Mouse (Mus musculus): ENCODE data around the gene H2-T24. TPM values are rescaled to one million over a fixed set of nuclear protein-coding genes. Genes with fewer than 3 reads are reported as not detected.
"Not testable (repeated sequence)": the region's sequence is repeated elsewhere in the genome, so short reads cannot be mapped to it uniquely, and the experiment has no call there.

The H2-T24 gene
- 1.4 and 1.5 TPM in 2 replicates for polyA plus RNA-seq (2015; fragmentation: Nextera tagmentation; extraction: Ambion mirVana)

- Histone ChIP-seq H3K27me3 (replicated peaks; ENCODE audit: control insufficient read depth, insufficient read depth, low read length) (no peaks in the 10 kb centered on the region), H3K9me3 (ENCODE audit: control insufficient read depth) (no peaks in the 10 kb centered on the region), H3K27ac (ENCODE audit: low read depth, low read length) (peak within 1 kb of the TSS; percentile 65), H3K4me2 (replicated peaks; ENCODE audit: low read depth) (peak within 1 kb of the TSS; percentile 60), H3K9ac (ENCODE audit: low read depth, low read length) (0 out of 2 replicates have a peak within 1 kb of the TSS, but pooled peaks have one; percentile 31), H3K4me3 (ENCODE audit: low read depth, low read length) (peak within 1 kb of the TSS; percentile 15; the same call in 1 of the 2 replicates), H3K36me3 (ENCODE audit: control insufficient read depth, insufficient read depth) (no peaks in the 10 kb centered on the region), H3K4me1 (replicated peaks; ENCODE audit: control insufficient read depth, insufficient read depth, low read length) (0 out of 2 replicates have a peak, but pooled peaks cover 3% of the 10 kb centered on the region)
- TF ChIP-seq CTCF (IDR thresholded peaks at IDR 0.05; ENCODE audit: low read depth), result peak; percentile 57
- 21% methylated on average over 15 of the region's 15 CpGs for WGBS
- ATAC-seq, result peak; percentile 78
Measured at GRCm38 (mm10) chr17:36020191-36021073, at the start of gene H2-T24. Gene H2-T24 (minus strand): TSS chr17:36020560.

DNA sequence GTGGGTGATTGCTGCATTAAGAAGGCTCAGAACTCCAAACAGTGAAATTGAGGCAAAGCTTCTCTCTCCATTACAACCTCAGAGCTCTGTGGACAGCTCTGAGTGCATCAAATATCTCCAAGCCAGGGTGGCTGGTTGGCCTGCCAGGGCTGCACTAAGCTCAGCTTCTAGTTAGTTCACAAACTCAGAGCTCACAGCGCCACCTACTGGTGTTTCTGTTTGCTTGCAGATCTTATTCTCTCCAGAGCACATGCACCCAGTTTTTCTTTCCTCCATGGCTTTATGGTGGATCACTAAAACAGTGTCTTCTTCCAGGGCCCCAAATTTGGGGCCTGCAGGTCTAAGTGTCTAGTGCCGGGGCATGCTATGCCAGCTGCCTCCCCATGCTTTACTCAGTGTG is 40.5 kb upstream of the H2-T24 start:
- Histone ChIP-seq H3K4me2 (replicated peaks; ENCODE audit: low read depth) (no peak overlapping the region), H3K9ac (ENCODE audit: low read depth, low read length) (no peak overlapping the region), H3K4me3 (ENCODE audit: low read depth, low read length) (no peak overlapping the region), H3K27me3 (replicated peaks; ENCODE audit: control insufficient read depth, insufficient read depth, low read length) (no peaks in the 10 kb centered on the region), H3K9me3 (ENCODE audit: control insufficient read depth) (no peaks in the 10 kb centered on the region), H3K4me1 (replicated peaks; ENCODE audit: control insufficient read depth, insufficient read depth, low read length) (no peaks in the 10 kb centered on the region), H3K36me3 (ENCODE audit: control insufficient read depth, insufficient read depth) (no peaks in the 10 kb centered on the region), H3K27ac (ENCODE audit: low read depth, low read length) (no peak overlapping the region)
- no peak for ATAC-seq
- WGBS, result 26% methylated on average over 2 of the region's 2 CpGs
- TF ChIP-seq CTCF (IDR thresholded peaks at IDR 0.05; ENCODE audit: low read depth), result peak; percentile 86

DNA sequence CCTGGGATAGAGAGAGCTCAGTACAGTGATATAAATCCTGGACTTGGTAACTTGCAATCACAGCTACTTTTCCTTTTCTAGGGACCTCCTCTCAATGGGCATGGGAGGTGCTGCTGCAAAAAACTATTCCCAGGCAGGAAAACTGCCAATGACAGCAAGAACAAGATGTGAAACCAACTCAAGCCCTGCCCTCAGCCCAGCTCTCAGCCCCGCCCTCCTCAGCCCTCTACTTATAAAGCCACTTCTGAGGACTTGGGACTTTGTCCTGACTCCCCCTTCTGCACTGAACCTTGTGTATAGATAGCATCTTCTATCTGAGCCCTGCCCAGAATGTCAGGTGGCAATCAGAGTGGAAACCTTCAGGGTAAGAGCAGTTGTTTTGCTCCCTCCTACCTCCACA is 38.0 kb upstream of the H2-T24 start, which contains the start of gene Gm11127:
Gene Gm11127, minus strand, starts transcription at position 10 of the 400 bp plus-strand sequence.
- not testable (repeated sequence) for H3K9me3 ChIP-seq (ENCODE audit: control insufficient read depth); H3K4me3 ChIP-seq (ENCODE audit: low read depth, low read length)
- ATAC-seq, result peak; percentile 98

GRCm38 (mm10) chr17:36057927-36058326 is 37.6 kb upstream of the H2-T24 start:
- not testable (repeated sequence) for H3K4me3 ChIP-seq (ENCODE audit: low read depth, low read length); H3K27me3 ChIP-seq (replicated peaks; ENCODE audit: control insufficient read depth, insufficient read depth, low read length); H3K27ac ChIP-seq (ENCODE audit: low read depth, low read length); H3K36me3 ChIP-seq (ENCODE audit: control insufficient read depth, insufficient read depth); H3K4me1 ChIP-seq (replicated peaks; ENCODE audit: control insufficient read depth, insufficient read depth, low read length); ATAC-seq; H3K9ac ChIP-seq (ENCODE audit: low read depth, low read length); H3K9me3 ChIP-seq (ENCODE audit: control insufficient read depth)
- WGBS, result 87% methylated on average over 23 of the region's 25 CpGs
- H3K4me2 ChIP-seq (replicated peaks; ENCODE audit: low read depth), result peak overlapping the region; percentile 56

More for the DNA sequence above, 38.0 kb upstream of the H2-T24 start, which contains the start of gene Gm11127:
- peak within 1 kb of the TSS; percentile 56 for H3K4me2 ChIP-seq (replicated peaks; ENCODE audit: low read depth)
- not testable (repeated sequence) for H3K4me1 ChIP-seq (replicated peaks; ENCODE audit: control insufficient read depth, insufficient read depth, low read length); H3K9ac ChIP-seq (ENCODE audit: low read depth, low read length); H3K27ac ChIP-seq (ENCODE audit: low read depth, low read length); H3K27me3 ChIP-seq (replicated peaks; ENCODE audit: control insufficient read depth, insufficient read depth, low read length); H3K36me3 ChIP-seq (ENCODE audit: control insufficient read depth, insufficient read depth)
- WGBS, result 40% methylated on average over 1 of the region's 1 CpGs

GRCm38 (mm10) chr17:36043286-36043685 is 22.9 kb upstream of the H2-T24 start:
- H3K9ac ChIP-seq (ENCODE audit: low read depth, low read length), result peak overlapping the region; percentile 34

GRCm38 (mm10) chr17:36042610-36043169 is 22.3 kb upstream of the H2-T24 start, which contains the start of the genes H2-T22 and Gm6034:
Gene H2-T22 (minus strand): TSS chr17:36042747.
Gene Gm6034 (plus strand): TSS chr17:36042961.
- peak within 1 kb of the TSS; percentile 82 for H3K4me2 ChIP-seq (replicated peaks; ENCODE audit: low read depth)
- H3K4me3 ChIP-seq (ENCODE audit: low read depth, low read length), result peak within 1 kb of the TSS; percentile 42
- H3K36me3 ChIP-seq (ENCODE audit: control insufficient read depth, insufficient read depth); H3K4me1 ChIP-seq (replicated peaks; ENCODE audit: control insufficient read depth, insufficient read depth, low read length); H3K9me3 ChIP-seq (ENCODE audit: control insufficient read depth); H3K27me3 ChIP-seq (replicated peaks; ENCODE audit: control insufficient read depth, insufficient read depth, low read length): not testable (repeated sequence)
- H3K27ac ChIP-seq (ENCODE audit: low read depth, low read length), result peak within 1 kb of the TSS; percentile 15; the same call in 1 of the 2 replicates
- WGBS, result 1% methylated on average over 12 of the region's 12 CpGs
- H3K9ac ChIP-seq (ENCODE audit: low read depth, low read length), result peak within 1 kb of the TSS; percentile 34
- ATAC-seq, result peak; percentile 88

More at GRCm38 (mm10) chr17:36043286-36043685, 22.9 kb upstream of the H2-T24 start:
- Histone ChIP-seq H3K27ac (ENCODE audit: low read depth, low read length) (peak overlapping the region; percentile 15; the same call in 1 of the 2 replicates), H3K9me3 (ENCODE audit: control insufficient read depth) (no peaks in the 10 kb centered on the region), H3K4me2 (replicated peaks; ENCODE audit: low read depth) (peak overlapping the region; percentile 82), H3K36me3 (ENCODE audit: control insufficient read depth, insufficient read depth) (no peaks in the 10 kb centered on the region), H3K27me3 (replicated peaks; ENCODE audit: control insufficient read depth, insufficient read depth, low read length) (no peaks in the 10 kb centered on the region), H3K4me1 (replicated peaks; ENCODE audit: control insufficient read depth, insufficient read depth, low read length) (no peaks in the 10 kb centered on the region), H3K4me3 (ENCODE audit: low read depth, low read length) (peak overlapping the region; percentile 42)
- WGBS, result 84% methylated on average over 3 of the region's 3 CpGs
- ATAC-seq, result no peak
- TF ChIP-seq CTCF (IDR thresholded peaks at IDR 0.05; ENCODE audit: low read depth), result no peak

GRCm38 (mm10) chr17:36042055-36042454 is 21.7 kb upstream of the H2-T24 start:
- H3K36me3 ChIP-seq (ENCODE audit: control insufficient read depth, insufficient read depth); H3K27ac ChIP-seq (ENCODE audit: low read depth, low read length); H3K4me1 ChIP-seq (replicated peaks; ENCODE audit: control insufficient read depth, insufficient read depth, low read length); H3K27me3 ChIP-seq (replicated peaks; ENCODE audit: control insufficient read depth, insufficient read depth, low read length); H3K9me3 ChIP-seq (ENCODE audit: control insufficient read depth): not testable (repeated sequence)
- ATAC-seq, result peak; percentile 69
- Histone ChIP-seq H3K9ac (ENCODE audit: low read depth, low read length) (peak overlapping the region; percentile 17; the same call in 1 of the 2 replicates), H3K4me3 (ENCODE audit: low read depth, low read length) (peak overlapping the region; percentile 42), H3K4me2 (replicated peaks; ENCODE audit: low read depth) (peak overlapping the region; percentile 82)
- WGBS, result 1% methylated on average over 19 of the region's 19 CpGs

DNA sequence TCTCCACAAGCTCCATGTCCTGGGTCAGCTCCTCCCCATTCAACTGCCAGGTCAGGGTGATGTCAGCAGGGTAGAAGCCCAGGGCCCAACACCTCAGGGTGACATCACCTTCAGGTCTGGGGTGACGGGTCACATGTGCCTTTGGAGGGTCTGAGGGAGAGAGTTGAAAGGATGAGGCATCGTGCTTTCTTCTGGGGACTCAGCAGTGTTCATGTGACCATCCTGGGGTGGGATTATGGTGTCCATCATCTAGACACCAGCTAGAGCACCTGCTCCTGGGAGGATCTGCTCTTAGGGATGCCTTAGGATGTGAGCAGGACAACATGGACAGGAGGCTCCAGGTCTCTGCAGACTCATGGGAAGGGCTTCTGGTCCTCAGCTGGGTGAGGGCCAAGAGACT is 20.2 kb upstream of the H2-T24 start:
- H3K4me1 ChIP-seq (replicated peaks; ENCODE audit: control insufficient read depth, insufficient read depth, low read length); ATAC-seq; H3K4me2 ChIP-seq (replicated peaks; ENCODE audit: low read depth); H3K27ac ChIP-seq (ENCODE audit: low read depth, low read length); H3K27me3 ChIP-seq (replicated peaks; ENCODE audit: control insufficient read depth, insufficient read depth, low read length); H3K4me3 ChIP-seq (ENCODE audit: low read depth, low read length); H3K9ac ChIP-seq (ENCODE audit: low read depth, low read length); H3K36me3 ChIP-seq (ENCODE audit: control insufficient read depth, insufficient read depth); H3K9me3 ChIP-seq (ENCODE audit: control insufficient read depth): not testable (repeated sequence)
- WGBS, result 95% methylated on average over 2 of the region's 2 CpGs
